Mouse (Mus musculus) G1E (cell line): ENCODE measurements around the gene Prr19.

Source experiments
- CTCF ChIP-seq: IDR thresholded peaks from 2 replicates; pipeline ENCODE4 v1.5.1; 2012; ENCODE audit warnings: low read depth, low read length, inconsistent platforms, mixed read lengths
- GATA1 ChIP-seq: IDR thresholded peaks from 2 replicates; pipeline ENCODE4 v1.6.1; 2012; ENCODE audit warnings: borderline replicate concordance, low read length, inconsistent platforms, mixed read lengths
- TAL1 ChIP-seq: conservative IDR thresholded peaks from 2 replicates; pipeline ENCODE4 v1.6.1; 2012; ENCODE audit warnings: low read depth, low read length, inconsistent platforms, mixed read lengths

DNA sequence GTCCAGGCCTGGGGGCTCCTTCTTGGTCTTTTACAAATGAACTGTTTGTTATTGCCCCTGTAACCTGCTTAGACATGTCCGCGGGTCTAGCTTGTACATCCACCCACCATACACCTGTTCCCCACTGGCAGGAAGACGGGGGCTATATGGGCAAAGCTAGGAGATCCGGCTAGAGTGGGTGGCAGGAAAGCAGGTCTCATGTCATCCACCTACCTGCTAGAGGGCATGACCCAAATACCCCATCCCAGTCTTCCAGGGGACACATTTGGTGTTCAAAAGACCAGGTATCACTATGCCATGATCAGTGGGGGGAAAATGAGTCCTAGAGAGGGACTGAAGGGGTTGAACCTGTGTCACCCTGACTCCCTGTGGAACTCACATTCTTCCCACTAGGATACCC lies 23.8 kb upstream of the Prr19 start:
- TF ChIP-seq CTCF = no peak
- TF ChIP-seq TAL1 = no peak
- no peak for TF ChIP-seq GATA1
